8 mouse cellular contexts compared by ENCODE assay signal in genomic region chr11:95001058-95001457, GRCm38 (mm10). TPM values are rescaled to one million over a fixed set of nuclear protein-coding genes. Genes with fewer than 3 reads are reported as not detected.
DNase-seq lines count a peak whose midpoint lies in the region; ATAC-seq and TF ChIP-seq lines count a peak whose summit lies in the region.

No protein-coding gene starts in this region.

- H3K9ac ChIP-seq in heart, adult 2 months (ENCODE audit: low read depth, low read length) = no peak overlapping the region
- H3K9ac ChIP-seq in liver, embryonic 15.5 days = peak overlapping the region; percentile 18; the same call in 1 of the 2 replicates

- WGBS in heart, adult 2 months = 3% methylated on average over 8 of the region's 8 CpGs
- WGBS in kidney, adult 2 months = 5% methylated on average over 8 of the region's 8 CpGs
- 3% methylated on average over 8 of the region's 8 CpGs for WGBS in liver, embryonic 15.5 days (ENCODE audit: insufficient replicate concordance)

- TF ChIP-seq EP300 in heart, adult 2 months (IDR thresholded peaks at IDR 0.05; ENCODE audit: insufficient read depth, low read depth, low read length) = peak; percentile 95

- H3K9me3 ChIP-seq in liver, embryonic 15.5 days (replicated peaks) = no peaks in the 10 kb centered on the region

- peak; percentile 20; the same call in 1 of the 2 replicates for ATAC-seq in liver, embryonic 15.5 days (ENCODE audit: insufficient read depth)

- TF ChIP-seq POLR2A in heart, adult 2 months (IDR thresholded peaks at IDR 0.05; ENCODE audit: insufficient read depth, low read depth, low read length) = no peak
- no peak for TF ChIP-seq POLR2A in kidney, adult 2 months (IDR thresholded peaks at IDR 0.05; ENCODE audit: low read depth, low read length)

- intact Hi-C loops in heart, adult 2 months (cut with DNase I) = loop anchor here (1.0 to 2.0 kb wide), 2 partner anchors 22 to 62 kb away; no protein-coding TSS in a partner anchor

- DNase-seq in CD4-positive helper T cell, adult 2 months (ENCODE audit: low read depth, low spot score) = peak; percentile 74
- peak; percentile 88 to 93 for DNase-seq in adrenal gland, adult (ENCODE audit: inconsistent age in 2 of 2, low spot score in 1 of 2)
- DNase-seq in embryo, embryonic 11 days = peak; percentile 86
- peak; percentile 75 to 76 for DNase-seq in heart, adult 2 months
- DNase-seq in kidney, adult 2 months = peak; percentile 78
- peak; percentile 77 for DNase-seq in neural tube, embryonic 10.5 days (ENCODE audit: extremely low spot score, low spot score)
- peak; percentile 79 for DNase-seq in thymus, postnatal 14 days

- peak; percentile 98; the same call in 1 of the 2 replicates for TF ChIP-seq CTCF in heart, adult 2 months (IDR thresholded peaks at IDR 0.05)
- peak; percentile 97 for TF ChIP-seq CTCF in kidney, adult 2 months (conservative IDR thresholded peaks at IDR 0.05; ENCODE audit: insufficient read depth, insufficient read length, low read depth, low read length)

- H3K4me1 ChIP-seq in heart, adult 2 months (ENCODE audit: control insufficient read depth, insufficient read depth, low read length) = peaks cover 12% of the 10 kb centered on the region
- no peaks in the 10 kb centered on the region; the same call in 1 of the 2 replicates for H3K4me1 ChIP-seq in kidney, adult 2 months (ENCODE audit: control insufficient read depth, insufficient read depth, low read length)
- H3K4me1 ChIP-seq in liver, embryonic 15.5 days (replicated peaks) = peaks cover 95% of the 10 kb centered on the region

- H3K36me3 ChIP-seq in heart, adult 2 months (ENCODE audit: control insufficient read depth, insufficient read depth, low read length) = peaks cover 2% of the 10 kb centered on the region; the same call in 1 of the 2 replicates
- H3K36me3 ChIP-seq in kidney, adult 2 months (ENCODE audit: control insufficient read depth, insufficient read depth, low read length) = no peaks in the 10 kb centered on the region
- H3K36me3 ChIP-seq in liver, embryonic 15.5 days (replicated peaks) = peaks cover 95% of the 10 kb centered on the region

- peak overlapping the region; percentile 85 for H3K27ac ChIP-seq in heart, adult 2 months
- peak overlapping the region; percentile 61; the same call in 1 of the 2 replicates for H3K27ac ChIP-seq in kidney, adult 2 months (ENCODE audit: insufficient read depth, low read depth, low read length)
- H3K27ac ChIP-seq in liver, embryonic 15.5 days (replicated peaks) = peak overlapping the region; percentile 68

- H3K27me3 ChIP-seq in heart, adult 2 months (ENCODE audit: control insufficient read depth, insufficient read depth, low read length) = no peaks in the 10 kb centered on the region
- no peaks in the 10 kb centered on the region for H3K27me3 ChIP-seq in kidney, adult 2 months (replicated peaks; ENCODE audit: control insufficient read depth, insufficient read depth, low read length)
- H3K27me3 ChIP-seq in liver, embryonic 15.5 days = no peaks in the 10 kb centered on the region

- H3K4me3 ChIP-seq in heart, adult 2 months = no peak overlapping the region
- no peak overlapping the region for H3K4me3 ChIP-seq in kidney, adult 2 months (ENCODE audit: insufficient read depth, low read depth, low read length)
- no peak overlapping the region for H3K4me3 ChIP-seq in liver, embryonic 15.5 days (replicated peaks)

- no peaks in the 10 kb centered on the region for H3K79me2 ChIP-seq in heart, adult 2 months (replicated peaks; ENCODE audit: control insufficient read depth, insufficient read depth, low read length)

- peak overlapping the region; percentile 97 for H3K4me2 ChIP-seq in liver, embryonic 15.5 days

RNA-seq across cellular contexts. Expression of gene Samd14, which starts 8.6 kb away (rescaled TPM):
- total RNA-seq in heart, adult 2 months (2021) = 1 to 10 TPM; 1.2 to 1.7 TPM
- 0.82 and 1.9 TPM in 2 replicates for polyA plus RNA-seq in heart, adult 2 months (2012; rRNA removed)
- polyA plus RNA-seq in kidney, adult 2 months (2012; rRNA removed) = 3.2 and 3.7 TPM in 2 replicates
- polyA plus RNA-seq in liver, embryonic 15.5 days (2015; fragmentation: Nextera tagmentation; extraction: Ambion mirVana) = 33.9 and 39.2 TPM in 2 replicates

RNA-seq across cellular contexts. Expression of gene Ppp1r9b, which starts 10.2 kb away (rescaled TPM):
- total RNA-seq in heart, adult 2 months (2021) = 10 to 100 TPM; 49.3 to 52.0 TPM
- polyA plus RNA-seq in heart, adult 2 months (2012; rRNA removed) = 22.3 and 23.8 TPM in 2 replicates
- 24.1 and 29.9 TPM in 2 replicates for polyA plus RNA-seq in kidney, adult 2 months (2012; rRNA removed)
- 8.2 and 8.8 TPM in 2 replicates for polyA plus RNA-seq in liver, embryonic 15.5 days (2015; fragmentation: Nextera tagmentation; extraction: Ambion mirVana)

RNA-seq across cellular contexts. Expression of gene Sgca, which starts 24.9 kb away (rescaled TPM):
- total RNA-seq in heart, adult 2 months (2021) = 100 to 1,000 TPM; 149 to 200 TPM
- polyA plus RNA-seq in heart, adult 2 months (2012; rRNA removed) = 1,109 and 1,504 TPM in 2 replicates
- 5.0 and 23.9 TPM in 2 replicates for polyA plus RNA-seq in kidney, adult 2 months (2012; rRNA removed)
- polyA plus RNA-seq in liver, embryonic 15.5 days (2015; fragmentation: Nextera tagmentation; extraction: Ambion mirVana) = 0.35 and 1.1 TPM in 2 replicates

RNA-seq across cellular contexts. Expression of gene Hils1, which starts 33.7 kb away (rescaled TPM):
- total RNA-seq in heart, adult 2 months (2021) = not detected
- 0.25 TPM in 1 of 2 replicates, not detected in the other for polyA plus RNA-seq in heart, adult 2 months (2012; rRNA removed)
- polyA plus RNA-seq in kidney, adult 2 months (2012; rRNA removed) = 0.56 TPM in 1 of 2 replicates, not detected in the other
- not detected in 2 replicates for polyA plus RNA-seq in liver, embryonic 15.5 days (2015; fragmentation: Nextera tagmentation; extraction: Ambion mirVana)

RNA-seq across cellular contexts. Expression of gene Pdk2, which starts 40.1 kb away (rescaled TPM):
- total RNA-seq in heart, adult 2 months (2021) = 100 to 1,000 TPM; 393 to 479 TPM
- polyA plus RNA-seq in heart, adult 2 months (2012; rRNA removed) = 518 and 592 TPM in 2 replicates
- polyA plus RNA-seq in kidney, adult 2 months (2012; rRNA removed) = 430 and 469 TPM in 2 replicates
- polyA plus RNA-seq in liver, embryonic 15.5 days (2015; fragmentation: Nextera tagmentation; extraction: Ambion mirVana) = 10.2 and 10.8 TPM in 2 replicates

Comparison
In these comparisons a context has a peak if more than half of its experiments do, and no peak if none do; other contexts are left out.
1. RNA of gene Sgca, which starts 24.9 kb away (polyA plus RNA-seq): 1,109 to 1,504 TPM in heart, adult 2 months; 5.0 to 23.9 TPM in kidney, adult 2 months and 0.35 to 1.1 TPM in liver, embryonic 15.5 days; every median in the first group is over 10 times any median in the second.
2. Peak in every context shown above with its lines, with median percentiles within 50 percentile points of each other: DNase-seq and H3K27ac ChIP-seq.